Mouse (Mus musculus) liver, embryonic 14.5 days (tissue): ENCODE results near the gene Krt84.

ENCODE experiments used
- CTCF ChIP-seq: IDR thresholded peaks from 2 replicates; pipeline ENCODE4 v1.5.1; 2016; ENCODE audit warnings: antibody characterized with exemption, low read depth, control low read depth
- EP300 ChIP-seq: IDR thresholded peaks from 2 replicates; pipeline ENCODE4 v1.6.1; 2016; ENCODE audit warnings: antibody characterized with exemption, low read depth

GRCm38 (mm10) chr15:101562850-101563249, 30.2 kb upstream of the Krt84 start, which contains the start of gene Krt90:
- TF ChIP-seq CTCF (no peak), EP300 (no peak)
